Mouse (Mus musculus): ENCODE results near the gene Ifi211.
A peak's percentile ranks its signal among the peaks of the same experiment; 100 is the strongest.
"Not testable (repeated sequence)": the region's sequence is repeated elsewhere in the genome, so short reads cannot be mapped to it uniquely, and the experiment has no call there.

The Ifi211 gene

DNA sequence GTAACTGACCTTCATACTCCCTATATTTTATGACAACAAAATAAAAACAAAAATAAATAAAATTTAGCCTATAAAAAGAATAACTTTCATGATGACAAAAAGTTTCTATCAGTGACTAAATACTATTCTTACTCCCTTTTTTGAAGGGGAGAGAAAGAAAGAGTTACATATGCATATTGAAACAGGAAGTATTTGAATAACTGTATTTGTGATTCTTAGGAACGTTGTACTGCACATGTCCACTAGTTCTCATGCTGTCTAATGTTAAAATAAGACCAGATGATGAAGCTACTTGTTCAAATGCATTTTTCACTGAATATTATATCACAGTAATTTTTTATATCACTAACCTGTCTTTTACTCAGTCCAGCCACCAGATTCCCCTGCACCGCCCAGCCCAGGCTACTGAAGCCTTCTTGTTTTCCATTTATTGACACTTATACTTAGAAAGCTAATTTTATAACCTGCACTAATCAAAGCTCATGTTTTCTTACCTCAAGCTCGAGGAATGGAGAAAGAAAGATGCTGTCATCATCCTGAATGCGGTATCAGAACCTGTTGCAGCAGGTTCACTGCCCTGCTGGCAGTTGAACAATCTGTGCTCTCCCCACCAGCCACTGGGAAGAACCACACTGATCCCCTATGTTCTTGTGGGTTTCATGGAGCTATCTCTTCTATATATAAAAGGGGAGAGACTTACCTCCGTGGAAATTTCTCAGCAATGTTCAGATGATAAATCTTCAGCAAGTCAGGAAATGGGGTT lies 33.4 kb downstream of the Ifi211 start:
- peak; percentile 16 for DNase-seq (ENCODE audit: low read depth, low spot score)

DNA sequence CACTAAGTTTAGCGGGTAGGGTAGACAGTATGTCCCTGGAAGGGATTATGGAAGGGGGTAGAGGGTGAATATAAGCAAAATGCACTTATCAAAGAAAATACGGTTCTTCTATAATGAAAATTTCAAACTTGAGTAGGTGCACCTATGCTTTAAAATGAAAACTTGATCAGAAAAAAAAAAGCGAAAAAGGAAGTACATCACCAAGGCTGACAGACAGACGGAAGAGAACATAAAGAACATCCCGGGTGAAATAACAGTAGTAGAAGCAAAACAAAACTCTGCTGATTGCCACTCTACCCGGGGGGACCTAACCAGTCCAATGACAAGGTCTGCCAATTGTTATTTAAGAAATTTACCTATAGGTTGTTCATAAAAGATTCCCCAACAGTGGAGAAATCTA lies 34.6 kb downstream of the Ifi211 start:
- DNase-seq (ENCODE audit: low read depth, low spot score): peak; percentile 12

DNA sequence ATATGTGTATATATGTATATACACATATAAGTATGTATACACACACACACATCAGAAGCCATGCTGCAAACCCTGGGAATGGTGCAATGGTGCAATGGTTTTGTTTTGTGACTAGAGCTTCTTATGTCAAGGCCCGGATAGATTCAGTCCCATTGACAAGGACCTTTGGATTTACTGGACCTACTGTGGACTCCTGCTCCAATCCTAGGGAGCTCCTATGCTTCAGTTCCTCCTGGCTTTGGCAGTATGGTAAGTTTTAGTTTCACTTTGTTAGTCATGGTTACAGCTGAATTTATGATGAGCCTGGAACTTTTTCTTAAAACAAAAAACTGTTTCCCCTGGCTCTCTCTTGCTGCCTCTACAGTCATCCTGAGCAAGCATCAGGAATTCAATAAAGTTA lies 35.7 kb downstream of the Ifi211 start:
- DNase-seq (ENCODE audit: low read depth, low spot score): not testable (repeated sequence)

DNA sequence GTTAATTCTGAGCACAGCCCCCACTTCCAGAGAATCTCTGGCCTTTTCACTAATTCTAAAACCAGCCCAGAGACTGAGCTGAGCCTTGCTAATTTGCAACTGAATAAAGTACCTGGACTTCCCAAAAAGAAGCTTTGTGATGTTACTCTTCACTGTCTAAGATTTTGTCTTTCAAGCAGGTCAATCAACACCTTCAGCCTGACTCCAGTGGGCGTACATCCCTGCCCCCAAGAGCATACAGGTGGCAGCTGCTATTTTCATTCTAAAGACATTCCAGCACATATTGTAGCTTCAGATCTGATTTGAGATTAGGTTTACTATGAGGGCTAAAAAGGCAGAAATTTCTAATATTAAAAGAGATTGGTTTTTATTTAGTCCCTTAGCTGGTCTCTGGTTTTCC lies 44.3 kb downstream of the Ifi211 start:
- DNase-seq (ENCODE audit: low read depth, low spot score): not testable (repeated sequence)

DNA sequence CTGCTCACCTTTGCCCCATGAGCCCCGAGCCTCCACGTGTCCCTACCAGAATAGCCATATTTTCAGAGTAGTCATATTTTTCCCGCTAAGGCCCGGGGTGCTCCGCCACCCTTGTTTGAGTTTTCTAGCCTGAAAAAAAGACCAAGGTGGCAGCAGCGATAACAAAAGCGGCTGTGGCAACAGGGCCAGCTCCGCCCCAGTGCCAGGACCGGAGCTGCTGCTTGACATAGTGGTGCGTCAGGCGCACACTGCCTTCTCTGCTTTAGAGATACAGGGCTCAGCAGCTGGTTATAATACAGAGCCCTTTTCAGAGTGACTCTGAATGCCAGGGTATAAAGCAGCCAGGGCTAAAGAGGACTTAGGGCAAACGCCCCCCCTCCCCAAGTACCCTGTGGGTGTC lies 46.3 kb downstream of the Ifi211 start:
- no peak for DNase-seq (ENCODE audit: low read depth, low spot score)

DNA sequence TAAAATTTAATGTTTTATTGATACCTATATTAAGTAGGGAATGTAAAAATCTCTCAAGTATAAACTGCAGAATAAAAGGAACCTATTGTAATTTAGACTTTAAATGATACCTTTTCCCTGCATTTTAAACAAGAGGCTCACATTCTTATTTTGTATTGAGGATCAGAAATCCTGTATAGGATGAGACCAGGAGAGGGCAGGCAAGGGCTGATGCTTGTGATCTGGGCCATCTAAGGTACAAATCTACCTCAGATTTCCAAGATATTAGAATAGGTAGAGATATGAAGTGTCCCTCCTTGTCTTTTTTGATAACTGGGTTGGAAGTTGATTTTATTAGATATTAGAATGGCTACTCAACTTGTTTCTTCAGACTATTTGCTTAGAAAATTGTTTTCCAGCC lies 59.1 kb downstream of the Ifi211 start:
- peak; percentile 6 for DNase-seq (ENCODE audit: low read depth, low spot score)

DNA sequence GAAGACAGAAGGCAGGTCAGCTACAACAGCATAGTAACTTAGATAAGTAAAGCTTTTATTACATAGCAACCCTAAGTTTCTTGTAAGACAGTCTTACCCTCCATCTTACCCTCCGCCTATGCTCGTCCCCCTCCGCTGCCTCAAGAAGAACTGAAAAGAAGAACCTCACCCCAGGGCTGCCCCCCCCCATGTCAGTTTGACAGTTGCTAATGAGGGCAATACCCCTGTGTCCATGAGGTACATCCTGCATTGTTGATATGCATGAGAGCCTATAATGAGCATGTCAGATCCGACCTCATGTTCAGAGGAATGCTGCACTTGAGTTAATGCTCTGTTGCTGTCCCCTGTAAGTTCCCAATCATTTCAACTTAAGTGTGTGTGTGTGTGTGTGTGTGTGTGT lies 60.0 kb downstream of the Ifi211 start:
- DNase-seq (ENCODE audit: low read depth, low spot score): not testable (repeated sequence)
